Mouse (Mus musculus) megakaryocyte, embryonic 14.5 days (primary cell): ENCODE results near the gene 6030408B16Rik.

Experiments
- FLI1 ChIP-seq: IDR thresholded peaks from 2 replicates; pipeline ENCODE4 v1.6.1; 2012; ENCODE audit warnings: low read length, inconsistent platforms, mixed read lengths
- GATA1 ChIP-seq: IDR thresholded peaks from 3 replicates; pipeline ENCODE4 v1.6.1; 2012; ENCODE audit warnings: mixed read lengths, low read length, inconsistent platforms, borderline replicate concordance

GRCm38 (mm10) chr15:101282471-101282870, 10.5 kb upstream of the 6030408B16Rik start:
- TF ChIP-seq GATA1 (no peak), FLI1 (no peak)
